Mouse (Mus musculus) forebrain, embryonic 16.5 days (tissue): ENCODE data around the gene Tlk1. TPM values are rescaled to one million over a fixed set of nuclear protein-coding genes. Genes with fewer than 3 reads are reported as not detected.

Source experiments
- ATAC-seq: fragments of 200-750 bp; cut with Nextera tagmentation; 2 replicates; pipeline ENCODE4 v1.8.0; 2017; ENCODE audit warnings: mild to moderate bottlenecking, moderate library complexity
- H3K27ac ChIP-seq: fragments of 300-500 bp; sonication (generic); 2 replicates; pipeline ENCODE4 v1.5.1; 2014; ENCODE audit warnings: low read length, control low read depth
- H3K27me3 ChIP-seq: fragments of 300-500 bp; sonication (generic); replicated peaks from 2 replicates; pipeline ENCODE4 v1.6.1; 2014; ENCODE audit warnings: low read length; ENCODE audit not compliant: control insufficient read depth, insufficient read depth
- H3K36me3 ChIP-seq: fragments of 300-500 bp; sonication (generic); 2 replicates; pipeline ENCODE4 v1.6.1; 2014; ENCODE audit not compliant: control insufficient read depth, insufficient read depth
- H3K4me1 ChIP-seq: fragments of 300-500 bp; sonication (generic); replicated peaks from 2 replicates; pipeline ENCODE4 v1.6.1; 2014; ENCODE audit warnings: low read length; ENCODE audit not compliant: control insufficient read depth, insufficient read depth
- H3K4me2 ChIP-seq: fragments of 300-500 bp; sonication (generic); 2 replicates; pipeline ENCODE4 v1.6.1; 2014; ENCODE audit warnings: mild to moderate bottlenecking, low read length, control low read depth
- H3K4me3 ChIP-seq: fragments of 300-500 bp; sonication (generic); replicated peaks from 2 replicates; pipeline ENCODE4 v1.5.1; 2014; ENCODE audit warnings: mild to moderate bottlenecking, low read length, control low read depth
- H3K9ac ChIP-seq: fragments of 300-500 bp; sonication (generic); replicated peaks from 2 replicates; pipeline ENCODE4 v1.6.1; 2014; ENCODE audit warnings: low read depth, low read length, control low read depth
- H3K9me3 ChIP-seq: fragments of 300-500 bp; sonication (generic); 2 replicates; pipeline ENCODE4 v1.6.1; 2016; ENCODE audit warnings: low read length; ENCODE audit not compliant: control insufficient read depth
- WGBS: fragments of 180-500 bp; shearing (Covaris S2); extraction: QIAGEN DNeasy Blood & Tissue Kit; methylation state at CpG from one replicate; pipeline ENCODE4 v1.1.7; 2014; 5-methylcytosine and 5-hydroxymethylcytosine counted together
- polyA plus RNA-seq: library from polyadenylated mRNA; unstranded; fragments of >200 nt; fragmentation: Nextera tagmentation; extraction: Ambion mirVana; gene quantifications from 2 replicates; pipeline ENCODE4 v1.2.1, GENCODE M21; 2015

Gene Tlk1
- polyA plus RNA-seq, 1 experiment from 2014 or later, result 19.1 TPM

- ATAC-seq, result no peak
- Histone ChIP-seq H3K4me3 (no peak overlapping the region), H3K36me3 (peaks cover 3% of the 10 kb centered on the region; the same call in 1 of the 2 replicates), H3K4me2 (no peak overlapping the region), H3K4me1 (no peaks in the 10 kb centered on the region), H3K27me3 (no peaks in the 10 kb centered on the region), H3K27ac (no peak overlapping the region), H3K9ac (no peak overlapping the region), H3K9me3 (no peaks in the 10 kb centered on the region)
- 82% methylated on average over 4 of the region's 4 CpGs for WGBS
Measured at GRCm38 (mm10) chr2:70735534-70735933, 90.0 kb downstream of the Tlk1 start.

- Histone ChIP-seq H3K4me1 (no peaks in the 10 kb centered on the region), H3K4me2 (no peak overlapping the region), H3K27me3 (no peaks in the 10 kb centered on the region), H3K27ac (no peak overlapping the region; the same call in 1 of the 2 replicates), H3K4me3 (no peak overlapping the region), H3K36me3 (peaks cover 6% of the 10 kb centered on the region), H3K9me3 (no peaks in the 10 kb centered on the region), H3K9ac (no peak overlapping the region)
- ATAC-seq, result no peak
- WGBS, result 84% methylated on average over 2 of the region's 2 CpGs
Measured at GRCm38 (mm10) chr2:70727089-70727488, 98.4 kb downstream of the Tlk1 start.

- Histone ChIP-seq H3K27ac (no peak overlapping the region), H3K4me3 (no peak overlapping the region), H3K9ac (no peak overlapping the region), H3K4me1 (no peaks in the 10 kb centered on the region), H3K9me3 (no peaks in the 10 kb centered on the region), H3K27me3 (no peaks in the 10 kb centered on the region), H3K36me3 (peaks cover 11% of the 10 kb centered on the region), H3K4me2 (no peak overlapping the region)
- ATAC-seq, result no peak
- WGBS, result 90% methylated on average over 9 of the region's 9 CpGs
Measured at GRCm38 (mm10) chr2:70723610-70724243, 101.8 kb downstream of the Tlk1 start.

- no peak overlapping the region for H3K4me2 ChIP-seq
- H3K4me3 ChIP-seq, result no peak overlapping the region
- H3K27ac ChIP-seq, result no peak overlapping the region
- ATAC-seq, result no peak
- no peaks in the 10 kb centered on the region for H3K27me3 ChIP-seq
- H3K9ac ChIP-seq, result no peak overlapping the region
- peaks cover 12% of the 10 kb centered on the region for H3K36me3 ChIP-seq
- no peaks in the 10 kb centered on the region for H3K9me3 ChIP-seq
- WGBS, result 96% methylated on average over 4 of the region's 4 CpGs
- H3K4me1 ChIP-seq, result no peaks in the 10 kb centered on the region
Measured at GRCm38 (mm10) chr2:70710878-70711277, 114.7 kb downstream of the Tlk1 start.

- H3K27ac ChIP-seq, result no peak overlapping the region
- no peak for ATAC-seq
- whole genome bisulfite sequencing, result 90% methylated on average over 7 of the region's 7 CpGs
Measured at GRCm38 (mm10) chr2:70710236-70710635, 115.3 kb downstream of the Tlk1 start.

GRCm38 (mm10) chr2:70708986-70709730 is 116.4 kb downstream of the Tlk1 start:
- no peaks in the 10 kb centered on the region for H3K27me3 ChIP-seq
- H3K4me3 ChIP-seq, result no peak overlapping the region
- no peaks in the 10 kb centered on the region for H3K9me3 ChIP-seq
- H3K27ac ChIP-seq, result no peak overlapping the region
- peaks cover 6% of the 10 kb centered on the region for H3K4me1 ChIP-seq
- ATAC-seq, result no peak
- peaks cover 6% of the 10 kb centered on the region for H3K36me3 ChIP-seq
- WGBS, result 79% methylated on average over 13 of the region's 13 CpGs
- no peak overlapping the region for H3K9ac ChIP-seq
- no peak overlapping the region for H3K4me2 ChIP-seq

More at GRCm38 (mm10) chr2:70710236-70710635, 115.3 kb downstream of the Tlk1 start:
- no peaks in the 10 kb centered on the region for H3K4me1 ChIP-seq
- no peak overlapping the region for H3K9ac ChIP-seq
- H3K36me3 ChIP-seq, result peaks cover 8% of the 10 kb centered on the region
- H3K4me3 ChIP-seq, result no peak overlapping the region
- H3K4me2 ChIP-seq, result no peak overlapping the region
- no peaks in the 10 kb centered on the region for H3K27me3 ChIP-seq
- H3K9me3 ChIP-seq, result no peaks in the 10 kb centered on the region

- no peaks in the 10 kb centered on the region for H3K36me3 ChIP-seq
- ATAC-seq, result no peak
- no peak overlapping the region for H3K9ac ChIP-seq
- no peaks in the 10 kb centered on the region; the same call in 1 of the 2 replicates for H3K9me3 ChIP-seq
- H3K4me1 ChIP-seq, result peaks cover 6% of the 10 kb centered on the region
- H3K4me2 ChIP-seq, result no peak overlapping the region
- H3K27ac ChIP-seq, result no peak overlapping the region
- no peak overlapping the region for H3K4me3 ChIP-seq
- H3K27me3 ChIP-seq, result no peaks in the 10 kb centered on the region
- WGBS, result 52% methylated on average over 5 of the region's 5 CpGs
Measured at GRCm38 (mm10) chr2:70702403-70702802, 123.1 kb downstream of the Tlk1 start.

- no peak for ATAC-seq
- 74% methylated on average over 9 of the region's 9 CpGs for WGBS
- Histone ChIP-seq H3K4me3 (no peak overlapping the region), H3K4me1 (peaks cover 6% of the 10 kb centered on the region), H3K9ac (no peak overlapping the region), H3K27ac (no peak overlapping the region), H3K9me3 (no peaks in the 10 kb centered on the region; the same call in 1 of the 2 replicates), H3K27me3 (no peaks in the 10 kb centered on the region), H3K36me3 (no peaks in the 10 kb centered on the region), H3K4me2 (no peak overlapping the region)
Measured at GRCm38 (mm10) chr2:70701571-70701970, 124.0 kb downstream of the Tlk1 start.

- peaks cover 6% of the 10 kb centered on the region for H3K4me1 ChIP-seq
- no peak overlapping the region for H3K9ac ChIP-seq
- H3K4me2 ChIP-seq, result no peak overlapping the region
- H3K27me3 ChIP-seq, result no peaks in the 10 kb centered on the region
- no peaks in the 10 kb centered on the region; the same call in 1 of the 2 replicates for H3K9me3 ChIP-seq
- no peaks in the 10 kb centered on the region for H3K36me3 ChIP-seq
- 87% methylated on average over 3 of the region's 3 CpGs for WGBS
- H3K4me3 ChIP-seq, result no peak overlapping the region
- H3K27ac ChIP-seq, result no peak overlapping the region
- no peak for ATAC-seq
Measured at GRCm38 (mm10) chr2:70700851-70701250, 124.7 kb downstream of the Tlk1 start.
